Mouse (Mus musculus) heart, adult 2 months (tissue): ENCODE results near the gene Cbr4. TPM values are rescaled to one million over a fixed set of nuclear protein-coding genes. Genes with fewer than 3 reads are reported as not detected.

Source experiments
- DNase-seq, 2 experiments: peaks; one replicate each; pipeline ENCODE4 v3.0.0; 2021
- H3K27ac ChIP-seq: fragments of 200-600 bp; 2 replicates; pipeline ENCODE4 v1.8.1; 2022
- H3K27me3 ChIP-seq: fragments of 200-500 bp; 2 replicates; pipeline ENCODE4 v1.6.1; 2012; ENCODE audit warnings: mild to moderate bottlenecking, low read length, inconsistent platforms, mixed read lengths; ENCODE audit not compliant: control insufficient read depth, insufficient read depth
- H3K36me3 ChIP-seq: fragments of 200-500 bp; 2 replicates; pipeline ENCODE4 v1.6.1; 2012; ENCODE audit warnings: low read length, inconsistent platforms; ENCODE audit not compliant: control insufficient read depth, insufficient read depth
- H3K4me1 ChIP-seq: fragments of 200-500 bp; 2 replicates; pipeline ENCODE4 v1.6.1; 2011; ENCODE audit warnings: low read length; ENCODE audit not compliant: control insufficient read depth, insufficient read depth
- H3K4me3 ChIP-seq: fragments of 200-600 bp; 2 replicates; pipeline ENCODE4 v1.8.1; 2022
- H3K79me2 ChIP-seq: fragments of 200-500 bp; replicated peaks from 2 replicates; pipeline ENCODE4 v1.6.1; 2012; ENCODE audit warnings: mild to moderate bottlenecking, inconsistent platforms, low read length, moderate library complexity, mixed read lengths; ENCODE audit not compliant: control insufficient read depth, insufficient read depth
- H3K9ac ChIP-seq: fragments of 200-500 bp; 2 replicates; pipeline ENCODE4 v1.6.1; 2012; ENCODE audit warnings: low read depth, mild to moderate bottlenecking, control low read depth, inconsistent platforms, low read length, mixed read lengths
- CTCF ChIP-seq: fragments of 200-600 bp; IDR thresholded peaks from 2 replicates; pipeline ENCODE4 v1.8.1; 2022; ENCODE audit warnings: antibody characterized with exemption, mild to moderate bottlenecking, moderate library complexity
- EP300 ChIP-seq: fragments of 200-500 bp; IDR thresholded peaks from 2 replicates; pipeline ENCODE4 v1.6.1; 2011; ENCODE audit warnings: low read depth, low read length, control low read depth; ENCODE audit not compliant: insufficient read depth
- POLR2A ChIP-seq: fragments of 200-500 bp; IDR thresholded peaks from 2 replicates; pipeline ENCODE4 v1.6.1; 2011; ENCODE audit warnings: mild to moderate bottlenecking, low read depth, low read length, control low read depth; ENCODE audit not compliant: insufficient read depth
- WGBS: fragments of 180-500 bp; shearing (Covaris S2); methylation state at CpG from one replicate; pipeline ENCODE4 v1.1.7; 2018; 5-methylcytosine and 5-hydroxymethylcytosine counted together
- intact Hi-C: fragments of 180-260 bp; cut with DNase I; formaldehyde crosslinking; loops from one replicate; pipeline ENCODE4 v1.15.1; 2025
- polyA plus RNA-seq: library from polyadenylated mRNA; depleted of rRNA; stranded (reverse); fragments of >200 nt; gene quantifications from 2 replicates; pipeline ENCODE4 v1.2.3, GENCODE M21; 2012
- total RNA-seq, 2 experiments: library from RNA; stranded (reverse); gene quantifications; 2 replicates each; pipeline ENCODE4 v1.2.3; 2021

Cbr4 gene
- total and polyA plus RNA-seq, 3 experiments = 25.8 to 77.2 (median 70.8) TPM

DNA sequence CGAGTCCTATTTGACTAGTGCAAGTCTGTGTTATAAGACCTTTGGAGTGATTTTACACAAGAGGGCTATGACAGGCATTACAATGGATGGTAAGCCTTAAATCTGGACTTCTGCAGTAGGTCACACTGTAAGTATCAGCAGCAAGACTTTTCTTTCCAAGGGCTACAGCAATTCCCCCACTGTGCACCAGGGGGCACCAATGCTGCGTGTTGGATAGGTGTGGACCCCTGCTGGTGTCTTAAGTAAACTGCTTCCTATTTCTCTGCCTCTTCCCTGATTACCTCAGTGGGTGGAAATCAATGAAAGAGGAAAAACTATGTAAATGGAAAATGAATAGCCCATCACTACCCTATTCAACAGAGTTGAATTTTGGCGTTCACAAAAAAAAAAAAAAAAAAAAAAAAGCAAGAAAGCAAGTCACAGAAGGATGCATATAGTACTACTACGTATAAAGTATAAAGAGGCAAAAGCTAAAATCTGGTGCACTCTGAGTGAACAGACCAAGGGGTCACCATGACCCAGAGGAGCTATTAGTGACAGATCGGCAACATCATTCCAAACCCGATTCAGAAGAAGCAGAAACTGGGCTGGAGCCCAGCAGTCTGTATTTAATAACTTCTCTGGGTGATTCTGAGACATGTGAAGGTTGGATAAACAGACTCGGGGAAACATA lies 52.4 kb downstream of the Cbr4 start:
- 41% methylated on average over 7 of the region's 7 CpGs for WGBS

DNA sequence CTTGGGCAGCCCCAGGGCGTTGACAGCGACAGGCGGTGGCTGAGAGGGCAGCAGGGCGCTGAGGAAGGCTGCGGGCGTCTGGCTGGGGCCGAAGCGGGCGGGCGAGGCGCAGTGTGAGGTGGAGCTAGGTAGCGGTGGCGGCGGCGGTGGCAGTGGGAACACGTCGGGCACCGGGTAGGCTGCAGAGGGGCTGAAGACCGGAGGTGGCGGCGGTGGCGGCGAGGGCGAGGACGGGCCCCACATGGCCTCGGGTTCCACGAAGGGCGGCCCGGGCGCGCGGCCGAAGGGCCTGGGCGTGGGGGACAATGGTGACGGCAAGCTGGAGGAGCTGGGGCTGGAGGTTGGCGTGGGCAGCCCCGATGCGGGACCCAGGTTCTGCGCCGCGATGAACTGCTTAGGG lies 62.1 kb downstream of the Cbr4 start:
- DNase-seq = no peak
- Histone ChIP-seq H3K36me3 (peaks cover 4% of the 10 kb centered on the region; the same call in 1 of the 2 replicates), H3K4me1 (peaks cover 2% of the 10 kb centered on the region; the same call in 1 of the 2 replicates), H3K9ac (no peak overlapping the region), H3K27ac (no peak overlapping the region), H3K27me3 (no peaks in the 10 kb centered on the region), H3K79me2 (no peaks in the 10 kb centered on the region; the same call in 1 of the 2 replicates), H3K4me3 (no peak overlapping the region)
- intact Hi-C loops = no loop called here
- 76% methylated on average over 41 of the region's 41 CpGs for WGBS
- TF ChIP-seq EP300 (no peak), CTCF (no peak), POLR2A (no peak)

More for the DNA sequence above, 52.4 kb downstream of the Cbr4 start:
- Histone ChIP-seq H3K4me3 (no peak overlapping the region), H3K27ac (no peak overlapping the region), H3K27me3 (no peaks in the 10 kb centered on the region), H3K9ac (no peak overlapping the region), H3K79me2 (no peaks in the 10 kb centered on the region), H3K4me1 (peaks cover 4% of the 10 kb centered on the region; the same call in 1 of the 2 replicates), H3K36me3 (peaks cover 18% of the 10 kb centered on the region)
- peak; percentile 79 to 89 for DNase-seq
- intact Hi-C loops = loop anchor here (1.0 to 2.0 kb wide), 2 partner anchors 147 to 335 kb away; no protein-coding TSS in a partner anchor
- peak; percentile 97 for TF ChIP-seq EP300
- no peak; the same call in none of the 2 replicates for TF ChIP-seq CTCF

DNA sequence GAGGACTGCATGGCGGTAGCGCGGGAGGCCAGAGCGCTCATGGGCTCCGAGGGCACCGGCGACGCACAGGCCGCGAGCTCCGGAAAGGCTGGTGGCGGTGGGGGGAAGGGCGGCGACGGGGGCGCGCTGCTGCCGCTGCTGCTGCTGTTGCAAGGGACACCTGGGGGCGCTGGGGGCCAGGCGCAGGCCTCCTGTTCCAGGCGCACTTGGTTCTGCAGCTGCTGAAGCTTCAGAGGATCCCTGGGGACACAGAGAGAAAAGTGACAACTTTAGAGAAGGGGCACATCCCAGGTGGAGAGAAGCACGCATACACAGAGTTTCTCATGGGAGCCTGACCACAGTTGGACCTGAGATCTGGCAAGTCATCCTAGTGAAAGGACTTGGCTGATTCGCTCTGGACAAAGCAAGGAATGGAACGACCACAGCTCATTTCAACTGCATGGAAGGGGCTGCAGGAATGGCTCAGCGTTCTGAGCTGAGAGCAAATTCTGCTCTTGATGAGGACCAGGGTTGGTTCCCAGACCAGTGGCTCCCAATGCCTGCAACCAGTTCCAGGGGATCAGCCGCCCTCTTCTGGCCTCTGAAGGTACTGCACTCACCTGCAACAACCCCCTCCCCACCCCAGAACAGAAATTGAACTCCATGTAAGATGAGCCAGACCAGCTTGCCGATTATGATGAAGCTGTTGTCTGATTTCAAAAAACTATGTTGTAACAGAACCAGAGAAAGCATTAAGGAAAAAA lies 62.6 kb downstream of the Cbr4 start:
- WGBS = 65% methylated on average over 27 of the region's 27 CpGs
- H3K9ac ChIP-seq = no peak overlapping the region
- no peak for DNase-seq
- no peak overlapping the region for H3K27ac ChIP-seq
- no peaks in the 10 kb centered on the region for H3K27me3 ChIP-seq
- H3K4me3 ChIP-seq = no peak overlapping the region
- peaks cover 4% of the 10 kb centered on the region; the same call in 1 of the 2 replicates for H3K4me1 ChIP-seq
- no peak for TF ChIP-seq EP300
- no peak for TF ChIP-seq POLR2A
- peak; percentile 63 for TF ChIP-seq CTCF
- peaks cover 4% of the 10 kb centered on the region; the same call in 1 of the 2 replicates for H3K36me3 ChIP-seq
- H3K79me2 ChIP-seq = no peaks in the 10 kb centered on the region; the same call in 1 of the 2 replicates
- intact Hi-C loops = loop anchor here (5.0 kb wide), 1 partner anchor 37 kb away; no protein-coding TSS in a partner anchor

GRCm38 (mm10) chr8:61552221-61552620 lies 64.7 kb downstream of the Cbr4 start:
- H3K9ac ChIP-seq = no peak overlapping the region
- no peak for DNase-seq
- no peaks in the 10 kb centered on the region; the same call in 1 of the 2 replicates for H3K79me2 ChIP-seq
- TF ChIP-seq EP300 = no peak
- TF ChIP-seq POLR2A = no peak
- no peak for TF ChIP-seq CTCF
- intact Hi-C loops = loop anchor here (5.0 kb wide), 1 partner anchor 35 kb away; no protein-coding TSS in a partner anchor
- H3K4me1 ChIP-seq = peaks cover 7% of the 10 kb centered on the region
- no peak overlapping the region; the same call in 1 of the 2 replicates for H3K27ac ChIP-seq
- 67% methylated on average over 6 of the region's 6 CpGs for WGBS
- no peak overlapping the region for H3K4me3 ChIP-seq
- no peaks in the 10 kb centered on the region for H3K27me3 ChIP-seq
- peaks cover 7% of the 10 kb centered on the region; the same call in 1 of the 2 replicates for H3K36me3 ChIP-seq

DNA sequence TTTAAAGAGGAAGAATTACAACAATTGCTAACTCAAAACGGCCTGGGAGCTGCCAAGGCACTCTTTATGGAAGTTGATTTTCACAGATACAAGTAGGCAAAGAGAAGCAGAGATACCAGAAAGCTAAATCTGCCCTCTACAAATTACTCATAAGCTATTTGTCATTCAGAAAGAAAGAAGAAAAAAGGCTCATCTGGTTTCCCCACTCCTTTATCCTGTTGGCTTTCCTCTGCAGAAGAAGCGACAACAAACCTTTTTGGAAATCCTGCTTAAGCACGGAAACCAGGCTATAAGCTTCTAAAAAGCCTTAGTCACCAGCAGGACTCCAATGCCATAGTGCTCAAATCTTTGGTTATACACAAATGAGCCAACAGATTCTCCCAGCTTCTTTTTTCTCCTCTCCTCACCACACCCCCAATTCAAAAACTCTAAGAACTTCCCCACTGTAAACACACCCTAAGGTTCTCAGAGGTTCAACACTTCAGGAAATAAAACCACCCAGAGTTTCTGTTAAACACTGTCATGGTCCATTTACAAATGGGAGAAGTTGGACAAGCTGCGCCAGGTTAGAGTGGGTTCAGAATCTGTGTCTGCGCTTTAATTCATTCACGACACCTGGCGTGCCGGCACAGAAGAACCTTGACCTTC lies 65.3 kb downstream of the Cbr4 start:
- H3K79me2 ChIP-seq = no peaks in the 10 kb centered on the region; the same call in 1 of the 2 replicates
- no peak for DNase-seq
- 89% methylated on average over 8 of the region's 8 CpGs for WGBS
- no peak overlapping the region for H3K27ac ChIP-seq
- no peak overlapping the region for H3K4me3 ChIP-seq
- H3K36me3 ChIP-seq = peaks cover 9% of the 10 kb centered on the region; the same call in 1 of the 2 replicates
- H3K27me3 ChIP-seq = no peaks in the 10 kb centered on the region
- intact Hi-C loops = loop anchor here (5.0 kb wide), 1 partner anchor 34 kb away; no protein-coding TSS in a partner anchor
- H3K4me1 ChIP-seq = peaks cover 11% of the 10 kb centered on the region
- TF ChIP-seq CTCF (no peak), EP300 (no peak), POLR2A (no peak)
- H3K9ac ChIP-seq = no peak overlapping the region
